Mouse (Mus musculus): Measurements from ENCODE around the gene 4933428G20Rik. TPM values are rescaled to one million over a fixed set of nuclear protein-coding genes. Genes with fewer than 3 reads are reported as not detected.

Gene 4933428G20Rik
- not detected for polyA plus RNA-seq (2017; shearing (Covaris generic))

DNA sequence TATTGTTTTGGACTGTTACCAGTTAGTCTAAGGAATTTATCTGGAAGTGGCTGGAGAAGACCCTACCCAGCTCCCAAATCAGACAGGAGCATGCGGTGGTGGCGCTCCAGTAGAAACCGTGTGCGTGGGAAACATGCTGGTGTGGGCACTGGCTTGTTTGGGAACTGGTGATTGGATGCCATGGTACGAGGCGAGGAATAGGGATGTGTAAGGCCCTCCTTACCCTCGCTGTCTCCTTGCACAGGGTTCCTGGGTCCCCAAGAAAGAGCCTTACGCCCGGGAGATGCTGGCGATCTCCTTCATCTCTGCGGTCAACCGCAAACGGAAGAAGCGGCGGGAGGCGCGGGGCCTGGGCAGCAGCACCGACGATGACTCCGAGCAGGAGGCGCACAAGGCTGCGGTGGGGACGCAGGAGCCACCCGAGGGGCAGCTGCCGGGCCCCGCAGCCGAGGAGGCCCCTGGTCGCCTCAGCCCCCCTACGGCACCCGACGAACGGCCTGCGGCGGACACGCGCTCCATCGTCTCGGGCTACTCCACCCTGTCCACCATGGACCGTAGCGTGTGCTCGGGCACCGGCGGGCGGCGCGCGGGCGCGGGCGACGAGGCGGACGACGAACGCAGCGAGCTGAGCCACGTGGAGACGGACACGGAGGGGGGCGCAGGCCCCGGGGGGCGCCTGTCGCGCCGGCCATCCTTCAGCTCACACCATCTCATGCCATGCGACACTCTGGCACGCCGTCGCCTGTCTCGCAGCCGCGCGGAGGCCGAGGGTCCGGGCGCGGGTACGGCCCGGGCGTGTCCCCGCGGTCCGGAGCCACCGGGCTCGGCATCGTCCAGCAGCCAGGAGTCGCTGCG is at the start of gene 4933428G20Rik:
Gene 4933428G20Rik, minus strand, starts transcription at position 476 of the 855 bp plus-strand sequence.

Other genes starting within 250 kb of the 4933428G20Rik start
- gene Npepps, start 219.7 kb downstream of the 4933428G20Rik start, polyA plus RNA-seq (2017; shearing (Covaris generic)) = 28.7 TPM
- 32.3 TPM for gene Mrpl45, start 184.6 kb downstream of the 4933428G20Rik start, polyA plus RNA-seq (2017; shearing (Covaris generic))
- gene Gpr179, start 148.3 kb downstream of the 4933428G20Rik start, polyA plus RNA-seq (2017; shearing (Covaris generic)) = 0.16 TPM
- 1.2 TPM for gene Socs7, start 137.8 kb downstream of the 4933428G20Rik start, polyA plus RNA-seq (2017; shearing (Covaris generic))
- not detected for gene Arhgap23, start 84.8 kb downstream of the 4933428G20Rik start, polyA plus RNA-seq (2017; shearing (Covaris generic))
- gene Srcin1, start 75.8 kb upstream of the 4933428G20Rik start, polyA plus RNA-seq (2017; shearing (Covaris generic)) = not detected
- gene Epop, start 129.4 kb upstream of the 4933428G20Rik start, polyA plus RNA-seq (2017; shearing (Covaris generic)) = 0.59 TPM
- 13.3 TPM for gene Mllt6, start 163.1 kb upstream of the 4933428G20Rik start, polyA plus RNA-seq (2017; shearing (Covaris generic))
- gene Cisd3, start 185.5 kb upstream of the 4933428G20Rik start, polyA plus RNA-seq (2017; shearing (Covaris generic)) = 75.6 TPM
- gene Pcgf2, start 200.2 kb upstream of the 4933428G20Rik start, polyA plus RNA-seq (2017; shearing (Covaris generic)) = 1.6 TPM
- 468 TPM for gene Psmb3, start 203.1 kb upstream of the 4933428G20Rik start, polyA plus RNA-seq (2017; shearing (Covaris generic))
- 2.5 TPM for gene Pip4k2b, start 244.4 kb upstream of the 4933428G20Rik start, polyA plus RNA-seq (2017; shearing (Covaris generic))

Measured in activated CD4-positive, CD25-positive, alpha-beta regulatory T cell, adult 9 weeks (primary cell).